Mouse (Mus musculus) layer of hippocampus, postnatal 36 days (tissue): ENCODE data around the gene Zcchc8. TPM values are rescaled to one million over a fixed set of nuclear protein-coding genes. Genes with fewer than 3 reads are reported as not detected.

ENCODE experiments used
- total RNA-seq, 2 experiments: library from RNA; stranded (reverse); gene quantifications; 2 replicates each; pipeline ENCODE4 v1.2.3; 2021

Gene Zcchc8
- total RNA-seq, 2 experiments from 2014 or later = 49.6 to 63.2 TPM

Other genes starting within 250 kb of the Zcchc8 start
- under 1 TPM; 0.50 to 0.73 TPM for gene Lrrc43, start 231.8 kb downstream of the Zcchc8 start, total RNA-seq
- not detected for gene Il31, start 231.6 kb downstream of the Zcchc8 start, total RNA-seq
- 1 to 10 TPM; 1.1 to 1.2 TPM for gene B3gnt4, start 210.6 kb downstream of the Zcchc8 start, total RNA-seq
- 10 to 100 TPM; 34.4 to 37.0 TPM for gene Diablo, start 196.9 kb downstream of the Zcchc8 start, total RNA-seq
- gene Gm49027, start 195.6 kb downstream of the Zcchc8 start, total RNA-seq = 1 to 10 TPM; 5.9 to 7.6 TPM
- 10 to 100 TPM; 97.1 to 99.8 TPM for gene Vps33a, start 148.1 kb downstream of the Zcchc8 start, total RNA-seq
- gene Clip1, start 36.5 kb downstream of the Zcchc8 start, total RNA-seq = 100 to 1,000 TPM; 136 to 137 TPM
- 100 to 1,000 TPM; 101 to 110 TPM for gene Rsrc2, start 28.3 kb upstream of the Zcchc8 start, total RNA-seq
- 1 to 10 TPM; 2.3 to 3.4 TPM for gene Kntc1, start 28.6 kb upstream of the Zcchc8 start, total RNA-seq
- under 1 TPM in 1 of 2 experiments, not detected in 1; 0.33 TPM for gene Hcar2, start 144.4 kb upstream of the Zcchc8 start, total RNA-seq
- gene Hcar1, start 158.9 kb upstream of the Zcchc8 start, total RNA-seq = under 1 TPM; 0.82 to 0.88 TPM
- 10 to 100 TPM; 60.2 to 67.8 TPM for gene Denr, start 186.1 kb upstream of the Zcchc8 start, total RNA-seq
- 1 to 10 TPM in 1 of 2 experiments, under 1 TPM in 1; 0.91 to 1.7 TPM for gene Gm43518, start 206.3 kb upstream of the Zcchc8 start, total RNA-seq
- gene Ccdc62, start 209.6 kb upstream of the Zcchc8 start, total RNA-seq = 1 to 10 TPM; 2.5 TPM